Mouse (Mus musculus): ENCODE data around the gene Yrdc.

The Yrdc gene

GRCm38 (mm10) chr4:124850933-124851658 is 617 bp downstream of the Yrdc start, which contains the start of gene 1110065P20Rik:
TSS of gene 1110065P20Rik (minus strand) at chr4:124851196.
- in situ Hi-C loops (cut with MboI): no loop called here

DNA sequence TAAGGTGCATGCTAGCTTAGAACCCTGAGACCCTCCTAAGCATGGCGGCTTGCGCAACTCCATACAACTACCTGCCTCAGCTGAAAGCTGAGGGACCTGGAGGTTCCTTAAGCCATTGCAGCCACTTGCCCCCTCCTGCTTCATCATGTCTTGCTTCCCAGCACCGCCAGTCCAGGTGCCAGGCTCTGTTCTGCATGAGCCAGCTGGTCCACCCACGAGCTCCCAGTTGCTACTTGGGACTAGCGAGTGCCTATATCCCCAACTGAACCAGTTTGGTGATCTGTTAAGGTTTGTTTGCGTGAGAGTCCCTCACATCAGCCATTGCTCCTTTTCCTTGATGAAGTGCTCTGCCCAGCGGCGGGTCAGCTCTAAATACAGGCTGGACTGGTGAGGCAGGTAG is 5.8 kb downstream of the Yrdc start:
- in situ Hi-C loops (cut with MboI): no loop called here

DNA sequence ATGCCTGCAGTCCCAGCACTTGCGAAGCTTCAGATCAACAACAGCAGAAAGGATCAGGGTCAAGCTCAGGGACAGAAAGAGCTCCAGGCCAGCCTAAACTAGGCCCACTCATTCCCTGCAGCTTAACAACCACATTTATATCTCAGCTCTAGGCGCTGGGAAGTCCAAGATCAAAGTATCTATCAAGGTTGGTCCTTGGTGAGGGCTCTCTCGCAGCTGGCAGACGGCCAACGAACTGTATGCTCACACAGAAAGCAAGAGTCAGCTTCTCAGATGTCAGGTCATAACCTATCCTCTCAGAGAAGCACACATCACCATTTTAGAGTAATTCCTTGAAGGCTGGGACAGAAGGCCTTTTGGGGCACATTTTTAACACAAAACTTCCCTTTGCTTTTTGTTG is 7.9 kb downstream of the Yrdc start:
- in situ Hi-C loops (cut with MboI): no loop called here

DNA sequence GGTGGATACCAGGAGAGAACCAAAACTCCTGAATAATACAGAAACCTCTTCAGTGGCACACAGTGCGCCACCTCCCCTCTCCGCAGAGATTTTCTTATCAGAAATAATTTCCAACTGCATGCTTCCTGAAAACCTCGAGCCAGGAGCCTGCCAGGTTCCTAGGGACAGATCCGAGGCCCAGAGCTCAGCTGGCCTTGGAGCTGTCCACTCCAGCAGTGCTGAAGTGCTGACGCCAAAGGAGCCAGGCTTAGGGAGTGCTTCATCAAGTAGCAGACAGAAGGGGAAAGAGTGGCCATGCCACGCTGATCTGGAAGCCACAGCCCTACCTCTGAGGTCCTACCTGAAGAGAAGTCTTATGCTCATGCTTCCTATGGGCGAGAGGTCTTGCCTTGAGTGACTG is 10.0 kb downstream of the Yrdc start:
- in situ Hi-C loops (cut with MboI): no loop called here

- in situ Hi-C loops (cut with MboI): no loop called here
Measured at GRCm38 (mm10) chr4:124861283-124862188, 11.1 kb downstream of the Yrdc start, which contains the start of gene Maneal. TSS of gene Maneal (minus strand) at chr4:124862171.

DNA sequence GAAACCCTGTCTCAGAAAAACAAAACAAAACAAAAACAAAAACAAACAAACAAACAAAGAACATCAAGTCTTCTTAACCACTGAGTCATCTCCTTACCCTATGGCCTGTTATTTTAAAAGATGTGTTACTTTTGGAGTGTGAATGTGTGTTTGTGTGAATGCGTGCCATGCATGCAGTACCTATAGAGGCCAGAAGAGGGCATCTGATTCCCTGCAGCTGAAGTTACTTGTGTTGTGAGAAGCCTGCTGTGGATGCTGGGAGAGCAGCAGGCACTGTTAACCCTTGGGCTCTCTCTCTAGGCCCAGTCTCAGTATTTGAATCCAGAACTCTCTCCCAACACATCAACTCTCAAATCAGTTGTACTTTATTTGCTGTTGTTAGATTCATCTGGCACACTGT is 22.2 kb downstream of the Yrdc start:
- in situ Hi-C loops (cut with MboI): no loop called here

DNA sequence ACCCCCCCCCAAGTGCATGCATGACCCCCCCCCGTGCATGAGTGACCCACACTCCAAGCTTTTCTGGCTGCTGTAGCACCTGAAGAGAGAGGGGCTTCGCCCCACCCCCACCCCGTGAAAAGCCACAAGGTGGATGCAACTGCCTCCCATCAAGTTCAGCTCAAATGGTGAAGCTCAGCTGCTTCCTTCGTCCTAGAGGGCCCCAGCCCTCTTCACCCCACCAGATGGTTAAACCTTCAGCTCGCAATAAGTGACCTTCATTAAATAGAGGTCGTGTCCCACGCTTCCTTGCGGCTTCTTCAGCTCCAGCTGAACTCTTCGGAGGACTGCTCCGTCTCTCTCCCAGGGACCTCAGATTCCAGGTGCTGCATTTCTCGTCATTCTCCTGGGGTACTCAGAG is 30.1 kb downstream of the Yrdc start, which contains the start of gene Epha10:
TSS of gene Epha10 (plus strand) at position 301 of the 400 bp plus-strand sequence.
- in situ Hi-C loops (cut with MboI): no loop called here

DNA sequence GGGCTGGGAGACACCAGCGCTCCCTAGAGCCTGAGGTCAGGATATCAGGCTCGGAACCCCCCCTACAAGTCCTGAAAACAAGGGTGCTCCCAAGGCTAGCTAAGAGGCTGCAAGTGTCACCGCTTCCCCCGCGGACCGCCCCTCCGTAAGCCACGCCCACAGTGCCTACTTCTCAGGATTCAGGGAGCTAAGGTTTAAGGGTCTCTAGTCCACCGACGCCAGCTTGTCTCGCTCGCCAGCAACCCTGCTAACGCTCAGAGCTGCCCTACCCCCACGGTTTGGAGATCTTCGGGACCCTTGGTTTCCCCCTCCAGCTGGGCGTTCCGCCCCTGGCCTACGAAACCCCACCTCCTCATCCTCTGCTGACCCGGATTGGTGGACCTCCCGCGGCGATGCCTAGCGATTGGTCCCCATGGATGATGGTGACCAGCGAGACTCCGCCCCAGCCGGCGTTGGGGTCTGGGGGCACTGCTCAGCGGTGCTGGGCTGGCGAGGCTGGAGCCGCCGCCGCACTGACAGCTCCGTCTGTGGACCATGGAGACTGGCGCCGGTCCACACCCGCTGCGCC is 30.9 kb downstream of the Yrdc start:
- in situ Hi-C loops (cut with MboI): no loop called here

GRCm38 (mm10) chr4:124882151-124882729 is 31.8 kb downstream of the Yrdc start:
- in situ Hi-C loops (cut with MboI): no loop called here

DNA sequence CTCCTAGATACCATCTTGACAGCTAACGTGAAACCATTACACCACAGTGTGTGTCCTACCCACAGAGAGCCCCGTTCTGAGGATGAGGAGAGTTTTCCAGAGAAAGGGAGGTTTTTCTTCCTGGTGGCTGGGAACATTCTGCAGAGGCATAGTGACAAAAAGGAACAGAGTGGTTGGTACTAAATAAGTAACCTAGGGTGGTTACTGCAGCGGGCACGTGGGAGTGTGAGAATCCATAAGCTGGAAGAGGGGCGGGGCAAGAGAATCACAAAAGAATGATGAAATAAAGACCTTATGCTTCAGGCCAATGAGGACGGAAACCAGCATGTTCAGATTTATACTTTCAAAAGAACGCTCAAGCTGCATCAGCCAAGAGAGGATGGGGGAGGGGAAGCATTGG is 38.2 kb downstream of the Yrdc start:
- in situ Hi-C loops (cut with MboI): no loop called here

DNA sequence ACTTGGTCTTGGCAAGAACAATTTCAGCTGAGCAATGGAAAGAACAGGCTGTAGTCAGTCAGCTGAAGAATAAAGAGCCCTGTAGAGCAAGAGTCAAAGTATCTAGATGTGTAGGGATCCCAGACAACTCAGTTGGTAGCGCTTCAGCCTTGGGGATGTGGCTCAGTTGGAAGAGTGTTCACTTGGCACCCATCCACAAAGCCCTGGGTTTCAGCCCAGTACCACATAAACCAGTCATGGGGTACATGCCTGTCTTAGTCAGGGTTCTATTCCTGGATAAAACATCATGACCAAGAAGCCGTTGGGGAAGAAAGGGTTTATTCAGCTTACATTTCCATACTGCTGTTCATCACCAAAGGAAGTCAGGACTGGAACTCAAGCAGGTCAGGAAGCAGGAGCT is 39.5 kb downstream of the Yrdc start:
- in situ Hi-C loops (cut with MboI): no loop called here

- in situ Hi-C loops (cut with MboI): no loop called here
Measured at GRCm38 (mm10) chr4:124890831-124891230, 40.4 kb downstream of the Yrdc start.

GRCm38 (mm10) chr4:124893769-124894168 is 43.3 kb downstream of the Yrdc start:
- in situ Hi-C loops (cut with MboI): no loop called here

DNA sequence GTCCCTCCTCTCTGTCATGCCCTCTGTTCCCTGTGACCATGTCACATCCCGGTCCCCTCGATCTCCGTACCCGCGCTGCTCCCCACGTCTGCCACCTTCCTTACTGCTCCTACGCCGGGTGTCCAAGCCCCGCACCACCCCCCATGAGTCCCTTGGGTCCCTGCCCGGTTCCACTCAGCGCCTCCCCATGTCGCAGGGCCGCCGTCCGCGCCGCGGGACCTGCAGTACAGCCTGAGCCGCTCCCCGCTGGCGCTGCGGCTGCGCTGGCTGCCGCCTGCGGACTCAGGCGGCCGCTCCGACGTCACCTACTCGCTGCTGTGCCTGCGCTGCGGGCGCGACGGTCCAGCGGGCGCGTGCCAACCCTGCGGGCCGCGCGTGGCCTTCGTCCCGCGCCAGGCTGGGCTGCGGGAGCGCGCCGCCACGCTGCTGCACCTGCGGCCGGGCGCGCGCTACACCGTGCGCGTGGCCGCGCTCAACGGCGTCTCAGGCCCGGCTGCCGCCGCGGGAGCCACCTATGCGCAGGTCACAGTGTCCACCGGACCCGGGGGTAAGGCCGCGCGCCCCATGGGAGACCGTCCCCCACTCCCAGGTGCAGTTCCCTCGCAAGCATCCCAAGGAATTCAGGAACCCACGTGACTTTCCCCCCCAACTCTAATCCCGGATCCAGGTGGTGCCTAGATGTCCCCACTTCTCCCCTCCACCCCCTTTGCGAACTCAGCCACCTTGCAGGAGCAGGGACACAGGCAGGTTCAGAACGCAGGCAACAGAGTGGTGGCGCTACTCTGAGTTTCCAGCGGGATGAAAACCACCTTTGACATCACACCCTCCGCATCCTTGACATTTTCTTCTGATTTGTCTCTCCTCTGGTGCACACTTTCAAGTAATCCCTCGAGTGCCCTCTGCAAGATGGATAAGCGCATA is 44.3 kb downstream of the Yrdc start:
- in situ Hi-C loops (cut with MboI): no loop called here

- in situ Hi-C loops (cut with MboI): no loop called here
Measured at GRCm38 (mm10) chr4:124898428-124898827, 47.9 kb downstream of the Yrdc start.

DNA sequence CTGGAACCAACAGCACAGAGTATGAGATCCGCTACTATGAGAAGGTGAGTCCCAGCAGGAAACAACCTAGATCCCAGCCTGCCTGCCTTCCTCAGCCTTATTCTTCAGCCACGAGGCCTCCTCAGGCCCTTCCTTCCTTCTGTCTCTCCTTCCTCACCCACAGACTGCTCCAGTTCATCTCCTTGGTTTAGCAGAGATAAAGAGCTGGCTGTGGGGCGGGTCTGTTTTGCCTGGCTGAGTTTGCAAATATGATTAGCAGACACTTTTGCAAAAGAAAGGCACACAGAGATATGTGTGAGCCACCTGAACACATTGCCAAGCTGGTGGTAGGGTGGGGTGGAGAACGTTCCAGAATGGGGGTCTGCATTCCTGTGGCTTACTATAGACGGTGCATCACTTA is 49.4 kb downstream of the Yrdc start:
- in situ Hi-C loops (cut with MboI): no loop called here
